Mouse (Mus musculus) CH12F3 (cell line): ENCODE results near the gene Nadk.
"Not testable (repeated sequence)": the region's sequence is repeated elsewhere in the genome, so short reads cannot be mapped to it uniquely, and the experiment has no call there.

ENCODE experiments used
- in situ Hi-C: fragments of 300-500 bp; cut with MboI; formaldehyde crosslinking; loops from 2 replicates; pipeline ENCODE4 v1.14.3; 2020; ENCODE audit warnings: low sequenced_read_pairs

The Nadk gene

DNA sequence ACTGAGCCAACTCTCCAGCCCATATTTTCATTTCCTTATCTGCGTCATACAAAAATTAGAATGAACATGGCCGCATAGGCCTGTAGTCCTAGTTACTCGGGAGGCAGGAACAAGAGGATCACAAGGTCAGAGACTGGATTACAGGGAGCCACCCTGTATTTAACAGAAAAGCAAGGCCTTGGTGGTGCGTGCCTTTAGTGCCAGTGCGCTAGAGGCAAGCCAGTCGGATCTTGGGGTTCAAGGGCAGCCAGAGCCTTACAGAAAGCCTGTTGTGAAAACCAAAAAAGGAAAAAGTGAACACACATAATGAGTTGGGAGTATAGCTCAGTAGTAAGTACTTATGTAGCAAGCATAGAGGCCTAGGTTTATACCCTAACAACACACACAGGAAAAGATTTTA is 7.6 kb downstream of the Nadk start:
- in situ Hi-C loops, result no loop called here

GRCm38 (mm10) chr4:155570315-155570714 is 8.1 kb downstream of the Nadk start:
- in situ Hi-C loops, result not testable (repeated sequence)

- in situ Hi-C loops, result no loop called here
Observed at GRCm38 (mm10) chr4:155571442-155571841, 9.3 kb downstream of the Nadk start.

GRCm38 (mm10) chr4:155573155-155573554 is 11.0 kb downstream of the Nadk start:
- in situ Hi-C loops, result no loop called here

- in situ Hi-C loops, result no loop called here
Observed at GRCm38 (mm10) chr4:155573876-155574275, 11.7 kb downstream of the Nadk start.

- in situ Hi-C loops, result loop anchor here (5.0 kb wide), 1 partner anchor 93 kb away; no protein-coding TSS in a partner anchor
Observed at GRCm38 (mm10) chr4:155574931-155575330, 12.8 kb downstream of the Nadk start.

GRCm38 (mm10) chr4:155575521-155575920 is 13.3 kb downstream of the Nadk start:
- in situ Hi-C loops, result loop anchor here (5.0 kb wide), 1 partner anchor 93 kb away; no protein-coding TSS in a partner anchor

DNA sequence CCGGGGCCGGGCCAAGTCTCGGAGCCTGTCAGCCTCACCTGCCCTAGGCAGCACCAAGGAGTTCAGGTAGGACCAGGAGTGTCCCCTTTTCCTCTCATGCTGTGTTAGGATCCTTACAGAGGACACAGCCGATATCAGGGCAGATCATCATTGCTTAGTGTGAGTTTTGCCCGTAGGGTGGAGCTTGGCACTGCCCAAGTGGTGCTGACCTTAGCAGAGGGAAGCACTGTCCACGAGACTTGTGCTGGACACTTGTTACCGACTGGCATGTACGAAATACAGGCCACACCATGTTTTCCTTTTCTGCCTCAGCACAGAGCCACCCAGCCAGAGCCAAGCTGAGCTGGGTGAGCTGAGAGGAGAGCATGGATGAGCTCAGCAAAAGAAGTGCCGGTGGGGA is 15.0 kb downstream of the Nadk start:
- in situ Hi-C loops, result loop anchor here (5.0 kb wide), 1 partner anchor 95 kb away; no protein-coding TSS in a partner anchor

- in situ Hi-C loops, result loop anchor here (5.0 kb wide), 1 partner anchor 95 kb away; no protein-coding TSS in a partner anchor
Observed at GRCm38 (mm10) chr4:155577741-155578140, 15.6 kb downstream of the Nadk start.

- in situ Hi-C loops, result loop anchor here (5.0 kb wide), 1 partner anchor 96 kb away; no protein-coding TSS in a partner anchor
Observed at GRCm38 (mm10) chr4:155578336-155579125, 16.4 kb downstream of the Nadk start.

DNA sequence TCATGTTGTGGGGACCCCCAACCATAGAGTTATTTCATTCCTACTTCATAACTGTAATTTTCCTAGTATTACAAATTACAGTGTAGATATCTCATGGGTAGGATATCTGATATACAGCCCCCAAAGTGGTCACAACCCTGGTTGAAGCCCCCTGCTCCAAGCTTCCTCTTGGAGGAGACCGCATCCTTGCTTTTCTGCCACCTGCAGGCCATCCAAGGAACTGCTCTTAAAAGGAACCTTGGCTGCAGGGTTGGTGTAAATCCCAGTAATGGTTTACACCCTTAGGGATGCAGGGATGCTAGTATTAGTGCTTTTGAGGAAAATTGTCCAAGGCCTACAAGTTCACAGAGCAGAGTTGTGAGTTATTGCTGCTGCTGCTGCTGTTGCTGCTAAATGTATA is 18.2 kb downstream of the Nadk start:
- in situ Hi-C loops, result no loop called here

- in situ Hi-C loops, result no loop called here
Observed at GRCm38 (mm10) chr4:155582279-155582905, 20.2 kb downstream of the Nadk start.

- in situ Hi-C loops, result no loop called here
Observed at GRCm38 (mm10) chr4:155589356-155589755, 27.2 kb downstream of the Nadk start.

GRCm38 (mm10) chr4:155591012-155591719 is 29.0 kb downstream of the Nadk start:
- in situ Hi-C loops, result no loop called here

- in situ Hi-C loops, result no loop called here
Observed at GRCm38 (mm10) chr4:155593780-155594179, 31.6 kb downstream of the Nadk start.

DNA sequence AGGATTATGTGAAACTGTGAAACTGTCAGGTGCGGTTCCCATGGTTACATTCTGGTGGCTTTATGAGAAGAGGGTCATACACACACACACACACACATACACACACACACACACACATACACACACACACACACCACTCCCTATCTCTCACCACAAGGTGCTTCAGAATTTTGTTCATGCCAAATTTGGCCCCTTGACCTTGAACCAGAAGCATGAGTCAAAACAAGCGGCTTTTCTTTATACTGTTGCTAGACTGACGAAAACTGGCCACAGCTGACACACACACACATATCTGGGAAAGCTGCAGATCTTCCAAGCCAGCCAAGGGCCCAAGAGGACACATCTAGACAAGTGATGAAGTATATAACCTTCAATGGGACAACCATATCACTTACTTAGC is 33.6 kb downstream of the Nadk start:
- in situ Hi-C loops, result no loop called here

- in situ Hi-C loops, result no loop called here
Observed at GRCm38 (mm10) chr4:155596606-155597005, 34.4 kb downstream of the Nadk start.

GRCm38 (mm10) chr4:155598536-155598935 is 36.4 kb downstream of the Nadk start:
- in situ Hi-C loops, result no loop called here

- in situ Hi-C loops, result no loop called here
Observed at GRCm38 (mm10) chr4:155599901-155600825, 38.0 kb downstream of the Nadk start.
